Mouse (Mus musculus) heart, embryonic 11.5 days (tissue): ENCODE results near the gene Capn1. TPM values are rescaled to one million over a fixed set of nuclear protein-coding genes. Genes with fewer than 3 reads are reported as not detected.

ENCODE experiments used
- ATAC-seq: fragments of 200-750 bp; cut with Nextera tagmentation; replicated peaks from 2 replicates; pipeline ENCODE4 v1.8.0; 2017; ENCODE audit warnings: moderate library complexity; ENCODE audit not compliant: insufficient number of reproducible peaks, low FRiP score, low TSS enrichment
- H3K27ac ChIP-seq: fragments of 300-500 bp; sonication (generic); 2 replicates; pipeline ENCODE4 v1.5.1; 2014; ENCODE audit warnings: mild to moderate bottlenecking, low read depth, low read length
- H3K27me3 ChIP-seq: fragments of 300-500 bp; sonication (generic); 2 replicates; pipeline ENCODE4 v1.6.1; 2014; ENCODE audit warnings: mild to moderate bottlenecking, low read length, mixed read lengths; ENCODE audit not compliant: control insufficient read depth, insufficient read depth
- H3K36me3 ChIP-seq: fragments of 300-500 bp; sonication (generic); 2 replicates; pipeline ENCODE4 v1.6.1; 2014; ENCODE audit warnings: mild to moderate bottlenecking, low read length, moderate library complexity, mixed read lengths; ENCODE audit not compliant: control insufficient read depth, insufficient read depth
- H3K4me1 ChIP-seq: fragments of 300-500 bp; sonication (generic); 2 replicates; pipeline ENCODE4 v1.6.1; 2014; ENCODE audit warnings: low read length; ENCODE audit not compliant: control insufficient read depth, insufficient read depth
- H3K4me2 ChIP-seq: fragments of 300-500 bp; sonication (generic); 2 replicates; pipeline ENCODE4 v1.6.1; 2014; ENCODE audit warnings: mild to moderate bottlenecking, moderate library complexity
- H3K4me3 ChIP-seq: fragments of 300-500 bp; sonication (generic); 2 replicates; pipeline ENCODE4 v1.5.1; 2014; ENCODE audit warnings: low read depth, low read length
- H3K9ac ChIP-seq: fragments of 300-500 bp; sonication (generic); 2 replicates; pipeline ENCODE4 v1.6.1; 2014; ENCODE audit warnings: mild to moderate bottlenecking, low read depth, low read length, moderate library complexity
- H3K9me3 ChIP-seq: fragments of 300-500 bp; sonication (generic); replicated peaks from 2 replicates; pipeline ENCODE4 v1.6.1; 2016; ENCODE audit warnings: low read length; ENCODE audit not compliant: control insufficient read depth
- WGBS: fragments of 180-500 bp; shearing (Covaris S2); extraction: QIAGEN DNeasy Blood & Tissue Kit; methylation state at CpG from one replicate; pipeline ENCODE4 v1.1.7; 2014; ENCODE audit not compliant: insufficient replicate concordance; 5-methylcytosine and 5-hydroxymethylcytosine counted together
- polyA plus RNA-seq: library from polyadenylated mRNA; unstranded; fragments of >200 nt; fragmentation: Nextera tagmentation; extraction: Ambion mirVana; gene quantifications from 2 replicates; pipeline ENCODE4 v1.2.1, GENCODE M21; 2014

Gene Capn1
- polyA plus RNA-seq, 1 experiment from 2014 or later: 8.5 TPM

GRCm38 (mm10) chr19:5990921-5991320 is 24.8 kb downstream of the Capn1 start:
- Histone ChIP-seq H3K9ac (no peak overlapping the region), H3K4me2 (no peak overlapping the region), H3K9me3 (no peaks in the 10 kb centered on the region), H3K36me3 (no peaks in the 10 kb centered on the region), H3K4me3 (no peak overlapping the region), H3K27me3 (no peaks in the 10 kb centered on the region), H3K4me1 (peaks cover 13% of the 10 kb centered on the region), H3K27ac (no peak overlapping the region)
- 74% methylated on average over 1 of the region's 1 CpGs for WGBS
- ATAC-seq: no peak

- ATAC-seq: no peak
- Histone ChIP-seq H3K4me2 (no peak overlapping the region), H3K27me3 (no peaks in the 10 kb centered on the region), H3K4me3 (no peak overlapping the region), H3K27ac (no peak overlapping the region), H3K36me3 (no peaks in the 10 kb centered on the region), H3K9ac (no peak overlapping the region), H3K9me3 (no peaks in the 10 kb centered on the region), H3K4me1 (peaks cover 13% of the 10 kb centered on the region)
- WGBS: 90% methylated on average over 12 of the region's 12 CpGs
Measured at GRCm38 (mm10) chr19:5990033-5990432, 25.7 kb downstream of the Capn1 start.

- Histone ChIP-seq H3K4me1 (peaks cover 13% of the 10 kb centered on the region), H3K27me3 (no peaks in the 10 kb centered on the region), H3K4me2 (peak overlapping the region; percentile 51), H3K27ac (no peak overlapping the region), H3K4me3 (no peak overlapping the region), H3K9me3 (no peaks in the 10 kb centered on the region), H3K9ac (no peak overlapping the region; the same call in 1 of the 2 replicates), H3K36me3 (no peaks in the 10 kb centered on the region)
- ATAC-seq: no peak
- WGBS: 65% methylated on average over 6 of the region's 6 CpGs
Measured at GRCm38 (mm10) chr19:5989585-5989984, 26.1 kb downstream of the Capn1 start.

DNA sequence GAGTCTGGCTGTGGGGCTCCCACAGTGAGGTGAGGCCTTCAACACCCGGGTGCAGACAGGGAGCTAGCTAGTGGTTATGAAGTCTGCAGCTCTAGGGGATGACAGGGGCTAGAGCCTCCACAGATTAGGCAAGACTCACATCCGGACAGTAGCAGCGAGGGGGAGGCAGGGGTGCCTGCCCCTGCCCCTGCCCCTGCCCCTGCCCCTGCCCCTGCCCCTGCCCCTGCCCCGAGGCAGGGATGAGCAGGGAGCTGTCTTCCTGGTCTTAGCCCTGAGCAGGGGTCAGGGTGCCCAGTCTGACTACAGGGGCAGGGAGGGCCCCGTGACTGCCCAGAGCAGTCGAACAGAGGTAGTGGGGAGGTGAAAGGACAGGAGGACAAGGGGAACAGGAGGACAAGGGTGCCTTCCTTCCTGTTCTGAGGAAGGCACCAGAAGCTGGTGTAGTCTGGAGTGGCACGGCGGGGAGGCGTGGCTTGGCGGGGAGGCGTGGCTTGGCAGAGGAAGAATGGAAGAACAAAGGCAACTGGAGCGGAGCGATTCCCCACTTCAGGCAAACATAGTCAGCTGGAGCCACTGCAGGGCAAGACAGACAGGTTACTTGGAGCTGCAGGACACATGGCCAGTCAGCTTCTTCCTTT is 26.8 kb downstream of the Capn1 start:
- peak overlapping the region; percentile 66 for H3K9ac ChIP-seq
- 6% methylated on average over 13 of the region's 13 CpGs for WGBS
- no peak overlapping the region for H3K4me3 ChIP-seq
- peak; percentile 44; the same call in 1 of the 2 replicates for ATAC-seq
- no peaks in the 10 kb centered on the region; the same call in 1 of the 2 replicates for H3K27me3 ChIP-seq
- peak overlapping the region; percentile 51 for H3K4me2 ChIP-seq
- peaks cover 13% of the 10 kb centered on the region for H3K4me1 ChIP-seq
- no peaks in the 10 kb centered on the region for H3K36me3 ChIP-seq
- H3K9me3 ChIP-seq: no peaks in the 10 kb centered on the region
- H3K27ac ChIP-seq: peak overlapping the region; percentile 62

GRCm38 (mm10) chr19:5988027-5988814 is 27.5 kb downstream of the Capn1 start:
- no peak overlapping the region for H3K27ac ChIP-seq
- H3K4me1 ChIP-seq: peaks cover 13% of the 10 kb centered on the region
- no peaks in the 10 kb centered on the region for H3K36me3 ChIP-seq
- no peak overlapping the region for H3K9ac ChIP-seq
- no peak for ATAC-seq
- H3K27me3 ChIP-seq: no peaks in the 10 kb centered on the region; the same call in 1 of the 2 replicates
- no peaks in the 10 kb centered on the region for H3K9me3 ChIP-seq
- WGBS: 57% methylated on average over 5 of the region's 5 CpGs
- no peak overlapping the region for H3K4me3 ChIP-seq
- no peak overlapping the region for H3K4me2 ChIP-seq

GRCm38 (mm10) chr19:5986043-5986442 is 29.7 kb downstream of the Capn1 start, which contains the start of gene Slc22a20:
Gene Slc22a20 (minus strand): TSS chr19:5986143.
- Histone ChIP-seq H3K4me1 (peaks cover 13% of the 10 kb centered on the region), H3K27ac (no peak within 1 kb of the TSS), H3K9me3 (no peaks in the 10 kb centered on the region), H3K9ac (no peak within 1 kb of the TSS), H3K4me3 (no peak within 1 kb of the TSS), H3K27me3 (no peaks in the 10 kb centered on the region; the same call in 1 of the 2 replicates), H3K36me3 (no peaks in the 10 kb centered on the region), H3K4me2 (no peak within 1 kb of the TSS)
- WGBS: 35% methylated on average over 4 of the region's 4 CpGs
- ATAC-seq: no peak

- H3K27me3 ChIP-seq: no peaks in the 10 kb centered on the region; the same call in 1 of the 2 replicates
- H3K4me1 ChIP-seq: no peaks in the 10 kb centered on the region
- H3K9ac ChIP-seq: no peak overlapping the region
- H3K36me3 ChIP-seq: no peaks in the 10 kb centered on the region
- no peaks in the 10 kb centered on the region for H3K9me3 ChIP-seq
- H3K4me3 ChIP-seq: no peak overlapping the region
- H3K4me2 ChIP-seq: no peak overlapping the region
- no peak for ATAC-seq
- WGBS: 76% methylated on average over 9 of the region's 9 CpGs
- H3K27ac ChIP-seq: no peak overlapping the region
Measured at GRCm38 (mm10) chr19:5980477-5980876, 35.2 kb downstream of the Capn1 start.

GRCm38 (mm10) chr19:5977717-5978116 is 38.0 kb downstream of the Capn1 start:
- Histone ChIP-seq H3K36me3 (no peaks in the 10 kb centered on the region), H3K4me1 (no peaks in the 10 kb centered on the region), H3K4me2 (no peak overlapping the region), H3K9ac (no peak overlapping the region), H3K27ac (no peak overlapping the region), H3K9me3 (no peaks in the 10 kb centered on the region), H3K27me3 (no peaks in the 10 kb centered on the region), H3K4me3 (no peak overlapping the region)
- whole genome bisulfite sequencing: 78% methylated on average over 3 of the region's 3 CpGs
- no peak for ATAC-seq
